Mouse (Mus musculus) cortical plate, adult 2 months (tissue): ENCODE results near the gene Galnt15.

Experiments used
- CTCF ChIP-seq: fragments of 200-500 bp; IDR thresholded peaks from 2 replicates; pipeline ENCODE4 v1.5.1; 2011; ENCODE audit warnings: mild to moderate bottlenecking, control low read depth, low read length; ENCODE audit not compliant: insufficient read depth; ENCODE audit errors: extremely low read depth
- POLR2A ChIP-seq: fragments of 200-500 bp; IDR thresholded peaks from 2 replicates; pipeline ENCODE4 v1.6.1; 2011; ENCODE audit warnings: mild to moderate bottlenecking, low read length, control low read depth; ENCODE audit not compliant: insufficient read depth; ENCODE audit errors: extremely low read depth

- TF ChIP-seq CTCF, result no peak
- no peak for TF ChIP-seq POLR2A
Measured at GRCm38 (mm10) chr14:32005673-32006261, 23.0 kb upstream of the Galnt15 start.
